Mouse (Mus musculus) ES-E14 (cell line): ENCODE results near the gene Skida1.

Experiments used
- CHD2 ChIP-seq: IDR thresholded peaks from 2 replicates; pipeline ENCODE4 v1.6.1; 2014; ENCODE audit warnings: mild to moderate bottlenecking, low read depth, low read length, inconsistent platforms
- HCFC1 ChIP-seq: IDR thresholded peaks from 2 replicates; pipeline ENCODE4 v1.6.1; 2012; ENCODE audit warnings: low read length, inconsistent platforms, borderline replicate concordance; ENCODE audit not compliant: insufficient read depth
- MAFK ChIP-seq: IDR thresholded peaks from 2 replicates; pipeline ENCODE4 v1.6.1; 2014; ENCODE audit warnings: mild to moderate bottlenecking, low read depth, low read length, inconsistent platforms; ENCODE audit not compliant: insufficient read depth
- ZC3H11A ChIP-seq: IDR thresholded peaks from 2 replicates; pipeline ENCODE4 v1.6.1; 2012; ENCODE audit warnings: low read depth, mild to moderate bottlenecking, inconsistent platforms, low read length, borderline replicate concordance

DNA sequence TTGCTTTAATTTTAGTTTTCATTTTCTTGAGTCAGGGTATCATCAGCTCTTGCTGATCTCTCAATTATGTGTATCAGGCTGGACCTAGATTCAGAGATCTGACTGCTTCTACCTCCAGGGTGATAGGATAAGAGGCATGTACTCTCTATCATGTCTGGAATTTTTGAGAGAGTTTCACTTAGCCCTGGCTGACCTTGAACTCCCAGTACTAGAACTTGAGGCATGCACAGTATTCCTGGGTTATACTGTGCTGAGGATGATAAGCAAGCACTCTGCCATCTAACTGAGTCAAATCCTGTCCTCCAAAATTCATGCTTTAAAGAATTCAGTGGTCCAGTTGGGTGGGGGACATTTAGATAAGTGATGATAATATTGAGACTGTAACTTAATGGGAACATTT is 17.6 kb upstream of the Skida1 start:
- TF ChIP-seq MAFK (no peak), ZC3H11A (no peak), HCFC1 (no peak), CHD2 (no peak)
